Mouse (Mus musculus): ENCODE measurements around the gene Map1s.

- TF ChIP-seq CTCF (IDR thresholded peaks at IDR 0.05; ENCODE audit: extremely low read depth, insufficient read depth, insufficient read length, insufficient replicate concordance) (no peak), POLR2A (IDR thresholded peaks at IDR 0.05; ENCODE audit: low read depth, low read length) (no peak)
Measured at GRCm38 (mm10) chr8:70874441-70874840, 31.3 kb upstream of the Map1s start.

Measured in spleen, adult 2 months (tissue).